Comparison of ENCODE assay signal across 11 mouse cellular contexts in genomic region chr9:63141641-63142334, GRCm38 (mm10). TPM values are rescaled to one million over a fixed set of nuclear protein-coding genes. Genes with fewer than 3 reads are reported as not detected.
DNase-seq lines count a peak whose midpoint lies in the region; ATAC-seq lines count a peak whose summit lies in the region.
"Had no signal": no experiment of that assay in that cellular context is flagged by ENCODE, and none has a peak within 500 bp of the region (broad histone marks: within the 10 kb centered on the region; RNA-seq: fewer than 3 reads in every experiment).

No protein-coding gene starts in this region.

- no peaks in the 10 kb centered on the region for H3K9me3 ChIP-seq in hindbrain, embryonic 15.5 days
- H3K9me3 ChIP-seq in neural tube, embryonic 15.5 days (replicated peaks): no peaks in the 10 kb centered on the region

- H3K27ac ChIP-seq in hindbrain, embryonic 15.5 days (replicated peaks): peak overlapping the region; percentile 72
- peak overlapping the region; percentile 66 for H3K27ac ChIP-seq in neural tube, embryonic 15.5 days (replicated peaks)
- H3K27ac ChIP-seq: layer of hippocampus, adult 2 months had no signal

- H3K4me2 ChIP-seq in hindbrain, embryonic 15.5 days: peak overlapping the region; percentile 66
- H3K4me2 ChIP-seq in neural tube, embryonic 15.5 days: peak overlapping the region; percentile 61

- 3% methylated on average over 24 of the region's 24 CpGs for WGBS in hindbrain, embryonic 15.5 days
- 2% methylated on average over 24 of the region's 24 CpGs for WGBS in neural tube, embryonic 15.5 days

- peaks cover 60% of the 10 kb centered on the region for H3K4me1 ChIP-seq in hindbrain, embryonic 15.5 days (replicated peaks)
- H3K4me1 ChIP-seq in neural tube, embryonic 15.5 days: peaks cover 71% of the 10 kb centered on the region

- peak overlapping the region; percentile 1 for H3K9ac ChIP-seq in hindbrain, embryonic 15.5 days
- H3K9ac ChIP-seq in neural tube, embryonic 15.5 days (replicated peaks): peak overlapping the region; percentile 41

- peak overlapping the region; percentile 44 for H3K4me3 ChIP-seq in hindbrain, embryonic 15.5 days
- H3K4me3 ChIP-seq in neural tube, embryonic 15.5 days (replicated peaks): peak overlapping the region; percentile 48
- H3K4me3 ChIP-seq: layer of hippocampus, adult 2 months had no signal

- H3K36me3 ChIP-seq in hindbrain, embryonic 15.5 days: no peaks in the 10 kb centered on the region
- no peaks in the 10 kb centered on the region for H3K36me3 ChIP-seq in neural tube, embryonic 15.5 days

- peak; percentile 88 for DNase-seq in heart, adult 11 months
- no peak for DNase-seq in heart, adult 8-10 months (ENCODE audit: low spot score)
- DNase-seq in testis, postnatal 10 days (ENCODE audit: low spot score): peak; percentile 51
- no peak for DNase-seq in testis, postnatal 14 days (ENCODE audit: low spot score)
- no peak for DNase-seq in layer of hippocampus, adult 8-10 months (ENCODE audit: low spot score in 2 of 2)
- DNase-seq in adrenal gland, postnatal 4 days (ENCODE audit: low spot score in 2 of 2): no peak
- DNase-seq: adrenal gland, postnatal 10 days had no signal

- ATAC-seq in hindbrain, embryonic 15.5 days (ENCODE audit: low FRiP score, low read depth): no peak
- no peak for ATAC-seq in neural tube, embryonic 15.5 days (ENCODE audit: low FRiP score)

- H3K27me3 ChIP-seq in hindbrain, embryonic 15.5 days: peaks cover 82% of the 10 kb centered on the region
- H3K27me3 ChIP-seq in neural tube, embryonic 15.5 days (replicated peaks): peaks cover 96% of the 10 kb centered on the region

RNA-seq across cellular contexts. Expression of gene Skor1, which starts 7.0 kb away (rescaled TPM):
- total RNA-seq in heart, adult 8-10 months (2022): under 1 TPM in 3 of 4 experiments, not detected in 1; 0.08 to 0.20 (median 0.12) TPM
- 15.0 and 20.5 TPM in 2 replicates for polyA plus RNA-seq in hindbrain, embryonic 15.5 days (2015; fragmentation: Nextera tagmentation; extraction: Ambion mirVana)
- polyA plus RNA-seq in neural tube, embryonic 15.5 days (2015; fragmentation: Nextera tagmentation; extraction: Ambion mirVana): 12.2 and 18.7 TPM in 2 replicates
- under 1 TPM in 1 of 4 experiments, not detected in 3; 0.18 TPM for total RNA-seq in layer of hippocampus, adult 8-10 months (2022)
- under 1 TPM; 0.23 to 0.34 TPM for total RNA-seq in adrenal gland, postnatal 4 days (2021)
- polyA plus RNA-seq: lung, embryonic 16.5 days had no signal

Comparison
In these comparisons a context has a peak if more than half of its experiments do, and no peak if none do; other contexts are left out.
1. DNase-seq: peak in heart, adult 11 months (single experiment) and testis, postnatal 10 days (single experiment); none in heart, adult 8-10 months (single experiment), testis, postnatal 14 days (single experiment), layer of hippocampus, adult 8-10 months (0 of 2) and adrenal gland, postnatal 4 days (0 of 2).